Mouse (Mus musculus) left cerebral cortex, postnatal 36 days (tissue): Measurements from ENCODE around the gene Tmem91. TPM values are rescaled to one million over a fixed set of nuclear protein-coding genes. Genes with fewer than 3 reads are reported as not detected.

Experiments used
- DNase-seq, 2 experiments: peaks; one replicate each; pipeline ENCODE4 v3.0.0; 2021 to 2022; ENCODE audit warnings: low spot score in 2 of 2, mixed read lengths in 1 of 2
- intact Hi-C: fragments of 180-260 bp; cut with DNase I; formaldehyde crosslinking; loops from one replicate; pipeline ENCODE4 v1.15.1; 2025
- total RNA-seq, 2 experiments: library from RNA; stranded (reverse); gene quantifications; 2 replicates each; pipeline ENCODE4 v1.2.3; 2021

Tmem91 gene
- total RNA-seq, 2 experiments from 2014 or later = 25.4 to 31.4 TPM

DNA sequence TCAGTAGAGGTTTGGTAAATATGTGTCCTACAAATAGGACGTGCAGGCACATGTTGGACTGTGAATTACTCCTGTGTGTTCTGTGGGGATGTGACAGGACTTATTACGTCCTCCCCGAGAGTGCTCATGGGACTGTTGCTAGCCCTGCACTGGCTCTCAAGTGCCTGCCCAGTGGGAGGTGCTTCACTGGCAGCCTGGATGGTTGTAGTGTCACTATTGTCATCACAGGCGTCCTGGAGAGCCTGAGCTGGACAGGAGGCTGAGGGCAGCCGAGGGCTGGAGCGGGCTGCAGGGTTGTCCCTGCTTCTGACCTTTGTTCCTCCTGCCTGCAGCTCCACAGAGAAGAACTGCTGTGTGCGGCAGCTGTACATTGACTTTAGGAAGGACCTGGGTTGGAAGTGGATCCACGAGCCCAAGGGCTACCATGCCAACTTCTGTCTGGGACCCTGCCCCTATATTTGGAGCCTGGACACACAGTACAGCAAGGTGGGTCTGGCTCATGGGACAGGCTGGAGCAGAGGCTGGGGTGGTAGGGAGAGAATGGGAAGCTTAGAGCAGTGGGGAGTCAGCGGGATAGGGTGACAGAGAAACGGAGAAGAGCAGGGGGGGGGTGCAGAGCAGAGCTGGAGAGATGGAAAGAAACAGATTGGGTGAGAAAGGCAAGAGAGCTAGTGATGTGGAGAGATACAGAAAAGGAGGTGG lies 29.0 kb upstream of the Tmem91 start:
- intact Hi-C loops = no loop called here
- no peak for DNase-seq

- intact Hi-C loops = no loop called here
- no peak for DNase-seq
Measured at GRCm38 (mm10) chr7:25702350-25702749, 27.4 kb upstream of the Tmem91 start.

GRCm38 (mm10) chr7:25700732-25701131 lies 25.8 kb upstream of the Tmem91 start:
- no peak for DNase-seq

DNA sequence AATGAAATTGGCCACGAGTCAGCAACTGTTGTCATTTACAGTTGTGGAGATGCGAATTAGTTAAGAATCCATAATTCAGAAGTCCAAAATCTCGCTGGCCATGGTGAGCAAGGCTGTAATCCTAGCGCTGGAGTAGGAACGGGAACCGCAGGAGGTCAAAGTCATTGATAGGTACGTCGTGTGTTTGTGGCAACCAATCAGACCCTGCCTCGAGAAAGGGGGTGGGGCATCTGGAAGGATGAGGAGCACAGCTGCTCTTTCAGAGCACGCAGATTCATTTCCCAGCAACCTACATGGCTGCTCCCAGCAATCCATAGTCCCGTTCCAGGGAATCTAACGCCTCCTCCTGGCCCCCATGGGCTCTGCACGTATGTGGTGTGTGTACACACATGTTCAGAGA lies 24.9 kb upstream of the Tmem91 start:
- intact Hi-C loops = no loop called here
- DNase-seq = no peak

More at GRCm38 (mm10) chr7:25700732-25701131, 25.8 kb upstream of the Tmem91 start:
- intact Hi-C loops = no loop called here

DNA sequence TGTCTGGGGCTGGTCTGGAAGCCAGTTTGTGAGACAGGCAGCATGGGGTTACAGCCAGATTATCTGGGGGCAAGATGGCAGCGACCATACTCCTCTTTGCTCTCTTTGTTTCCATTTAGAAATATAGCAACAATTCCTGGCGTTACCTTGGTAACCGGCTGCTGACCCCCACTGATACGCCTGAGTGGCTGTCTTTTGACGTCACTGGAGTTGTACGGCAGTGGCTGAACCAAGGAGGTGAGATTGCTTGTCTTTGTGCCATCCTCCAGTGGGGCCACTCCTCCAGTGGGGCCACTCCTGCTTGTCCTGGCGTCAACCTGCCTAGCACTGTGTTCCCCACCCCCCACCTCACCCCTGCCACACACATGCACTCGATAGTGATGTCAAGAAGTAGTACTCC lies 19.1 kb upstream of the Tmem91 start:
- intact Hi-C loops = no loop called here
- no peak for DNase-seq

GRCm38 (mm10) chr7:25690051-25690450 lies 15.1 kb upstream of the Tmem91 start:
- no peak for DNase-seq
- intact Hi-C loops = no loop called here

- intact Hi-C loops = no loop called here
- DNase-seq = no peak
Measured at GRCm38 (mm10) chr7:25689603-25690021, 14.6 kb upstream of the Tmem91 start.

GRCm38 (mm10) chr7:25688810-25689586 lies 14.0 kb upstream of the Tmem91 start:
- no peak for DNase-seq
- intact Hi-C loops = no loop called here

GRCm38 (mm10) chr7:25687811-25688401 lies 12.9 kb upstream of the Tmem91 start:
- intact Hi-C loops = no loop called here

GRCm38 (mm10) chr7:25686680-25687531 lies 11.9 kb upstream of the Tmem91 start, which contains the start of gene Tgfb1:
Gene Tgfb1, plus strand, starts transcription at chr7:25687002.
- peak in 1 of 2 experiments; percentile 50 for DNase-seq
- intact Hi-C loops = no loop called here

More at GRCm38 (mm10) chr7:25687811-25688401, 12.9 kb upstream of the Tmem91 start:
- no peak for DNase-seq

DNA sequence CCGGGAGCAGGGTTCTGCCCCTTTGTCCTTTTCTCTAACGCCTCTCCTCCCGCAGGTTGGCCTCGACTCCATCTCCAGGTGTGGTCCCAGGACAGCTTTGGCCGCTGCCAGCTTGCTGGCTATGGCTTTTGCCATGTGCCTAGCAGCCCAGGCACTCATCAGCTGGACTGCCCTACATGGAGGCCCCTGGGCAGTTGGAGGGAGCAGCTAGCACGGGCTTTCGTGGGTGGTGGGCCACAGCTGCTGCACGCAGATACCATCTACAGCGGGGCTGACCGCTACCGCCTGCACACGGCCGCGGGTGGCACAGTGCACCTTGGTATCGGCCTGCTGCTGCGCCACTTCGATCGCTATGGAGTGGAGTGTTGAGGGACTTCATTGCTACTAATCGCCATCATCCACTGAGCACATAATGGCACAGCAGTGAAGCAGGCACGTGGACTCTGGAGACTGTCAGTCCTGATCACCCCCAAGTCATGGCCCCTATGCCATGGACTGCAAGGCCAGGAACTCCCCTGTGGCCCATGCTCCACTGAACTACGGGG lies 11.0 kb upstream of the Tmem91 start:
- intact Hi-C loops = no loop called here
- DNase-seq = no peak

DNA sequence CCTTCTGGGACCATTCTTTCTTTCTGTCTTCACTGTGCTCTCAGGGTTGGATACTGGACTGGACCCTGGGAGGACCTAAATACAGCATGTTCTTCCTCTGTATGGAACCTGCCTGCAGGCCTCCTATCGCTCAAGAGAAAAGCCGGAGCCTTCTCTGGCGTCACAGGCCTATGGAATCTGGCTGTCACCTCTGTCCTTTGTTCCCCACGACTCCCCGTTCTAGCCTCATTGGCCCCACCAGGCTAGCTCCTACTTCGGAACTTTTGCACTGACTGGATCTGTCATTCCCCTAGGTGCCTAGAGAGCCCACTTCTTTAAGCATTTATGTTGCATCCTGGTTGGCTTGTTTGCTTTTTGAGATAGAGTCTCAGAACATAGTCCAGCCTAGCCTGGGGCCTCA lies 9.7 kb upstream of the Tmem91 start:
- intact Hi-C loops = loop anchor here (5.0 kb wide), 1 partner anchor 33 kb away; the partner anchor contains the start of gene Ccdc97
- no peak for DNase-seq

GRCm38 (mm10) chr7:25683474-25684180 lies 8.7 kb upstream of the Tmem91 start:
- DNase-seq = no peak
- intact Hi-C loops = loop anchor here (5.0 kb wide), 1 partner anchor 34 kb away; the partner anchor contains the start of gene Ccdc97

DNA sequence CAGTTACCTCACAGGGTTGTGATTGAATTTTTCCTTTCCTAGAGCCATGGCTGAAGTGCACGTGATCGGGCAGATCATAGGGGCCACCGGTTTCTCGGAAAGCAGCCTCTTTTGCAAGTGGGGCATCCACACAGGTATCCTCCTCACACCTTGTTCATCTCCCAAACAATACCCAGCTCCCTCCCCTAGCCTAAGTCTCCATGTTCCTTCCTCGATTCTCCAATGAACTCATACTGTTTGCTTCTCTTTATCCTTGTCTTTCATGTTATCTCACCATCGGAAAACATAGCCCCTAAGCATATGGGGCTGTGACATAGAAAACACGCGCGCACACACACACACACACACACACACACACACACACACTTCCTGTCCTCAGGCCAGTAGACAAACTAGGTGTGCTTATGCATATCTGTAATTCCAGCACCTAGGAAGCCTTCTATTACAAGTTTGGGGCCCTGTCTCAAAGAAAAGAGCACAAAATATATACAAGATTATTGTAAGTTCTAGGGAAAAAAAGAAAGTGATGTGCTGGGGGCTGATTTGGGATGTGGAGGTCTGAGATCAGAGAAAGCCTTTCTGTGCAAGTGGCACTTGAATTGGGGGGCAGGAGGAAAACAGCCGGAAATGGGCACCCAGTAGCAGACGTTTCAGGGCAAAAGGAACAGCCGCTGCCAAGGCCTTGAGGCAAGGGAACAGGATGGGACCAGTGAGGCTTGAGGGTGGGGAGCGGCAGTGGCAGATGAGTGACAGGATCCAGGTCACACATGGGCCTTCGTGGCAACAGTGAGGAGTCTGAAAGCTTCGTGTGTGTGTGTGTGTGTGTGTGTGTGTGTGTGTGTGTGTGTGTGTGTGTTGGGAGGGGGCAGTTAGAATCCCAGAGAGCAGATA lies 6.6 kb upstream of the Tmem91 start:
- intact Hi-C loops = loop anchor here (5.0 kb wide), 1 partner anchor 36 kb away; the partner anchor contains the start of gene Ccdc97

DNA sequence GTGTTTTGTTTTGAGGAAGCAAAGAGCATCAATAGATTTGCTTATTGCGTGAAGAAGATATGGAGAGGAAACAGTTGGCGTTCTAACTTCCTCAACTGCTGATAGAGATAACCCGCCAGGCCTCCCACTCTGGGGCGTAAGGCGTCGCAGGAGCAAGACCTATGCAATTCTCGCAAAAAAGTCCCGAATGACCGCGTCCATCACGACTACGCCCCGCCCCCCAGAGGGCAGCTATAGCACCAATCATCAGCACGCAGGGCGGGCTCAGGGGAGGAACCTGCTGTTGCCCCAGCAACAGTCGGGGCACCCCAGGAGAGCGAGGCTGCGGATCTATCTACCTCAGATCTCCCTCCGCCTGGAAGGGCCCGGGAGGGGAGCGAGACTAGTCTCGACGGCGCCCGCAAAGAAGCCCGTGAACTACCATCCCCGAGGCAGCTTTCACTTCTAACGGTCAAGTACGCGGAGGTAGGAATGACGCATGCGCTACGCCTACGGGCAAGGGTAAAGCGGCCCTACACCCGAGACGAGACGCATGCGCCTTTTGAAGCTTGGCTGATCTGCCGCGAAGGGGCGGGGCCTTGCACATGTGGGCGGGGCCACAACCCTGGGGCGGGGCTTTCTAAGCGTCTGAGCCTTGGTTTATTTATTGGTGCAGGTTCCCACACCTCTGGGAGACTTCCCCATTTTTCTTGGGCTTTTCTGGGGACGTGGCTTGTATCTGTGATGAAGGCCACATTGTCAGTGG lies 5.7 kb upstream of the Tmem91 start, which contains the start of gene B9d2:
TSS of gene B9d2 (plus strand) at position 267 of the 745 bp plus-strand sequence.
- peak; percentile 94 to 95 for DNase-seq
- intact Hi-C loops = loop anchor here (5.0 kb wide), 1 partner anchor 37 kb away; the partner anchor contains the start of gene Ccdc97

More for the DNA sequence above, 6.6 kb upstream of the Tmem91 start:
- DNase-seq = no peak

DNA sequence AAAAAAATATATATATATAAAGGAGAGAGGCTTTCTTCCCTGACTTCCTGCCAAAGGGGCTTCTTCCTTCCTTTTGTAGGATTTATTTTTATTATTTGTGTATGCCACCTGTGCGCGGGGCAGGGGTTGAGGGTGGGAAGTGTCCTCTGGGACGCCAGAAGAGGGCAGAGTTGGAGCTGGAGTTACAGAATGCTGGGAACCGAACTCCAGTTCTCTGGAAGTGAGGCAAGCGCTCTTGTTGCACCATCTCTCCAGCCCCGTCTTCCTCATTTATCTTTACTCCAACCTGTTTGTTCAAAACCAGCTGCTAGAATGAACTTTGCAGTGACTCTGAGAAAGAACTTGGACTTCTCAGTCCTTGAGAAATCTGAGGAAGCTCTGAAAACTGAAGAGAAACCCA lies 5.0 kb upstream of the Tmem91 start:
- DNase-seq = no peak
- intact Hi-C loops = loop anchor here (5.0 kb wide), 1 partner anchor 37 kb away; the partner anchor contains the start of gene Ccdc97

GRCm38 (mm10) chr7:25677013-25677412 lies 2.0 kb upstream of the Tmem91 start:
- intact Hi-C loops = no loop called here
- DNase-seq = no peak
